Mouse (Mus musculus): ENCODE data around the gene Tcf23. TPM values are rescaled to one million over a fixed set of nuclear protein-coding genes. Genes with fewer than 3 reads are reported as not detected.

The Tcf23 gene
- polyA plus RNA-seq, 1 experiment from 2014 or later: not detected

- H3K27ac ChIP-seq: no peak overlapping the region
- ATAC-seq (ENCODE audit: low FRiP score, low read depth): no peak
- no peaks in the 10 kb centered on the region for H3K9me3 ChIP-seq
- H3K4me2 ChIP-seq (replicated peaks): no peak overlapping the region
- H3K4me1 ChIP-seq: peaks cover 19% of the 10 kb centered on the region
- H3K9ac ChIP-seq: no peak overlapping the region
- H3K27me3 ChIP-seq: peaks cover 2% of the 10 kb centered on the region; the same call in 1 of the 2 replicates
- 92% methylated on average over 2 of the region's 2 CpGs for WGBS
- peaks cover 45% of the 10 kb centered on the region for H3K36me3 ChIP-seq
- H3K4me3 ChIP-seq: no peak overlapping the region
Observed at GRCm38 (mm10) chr5:30950922-30951321, 17.5 kb upstream of the Tcf23 start.

DNA sequence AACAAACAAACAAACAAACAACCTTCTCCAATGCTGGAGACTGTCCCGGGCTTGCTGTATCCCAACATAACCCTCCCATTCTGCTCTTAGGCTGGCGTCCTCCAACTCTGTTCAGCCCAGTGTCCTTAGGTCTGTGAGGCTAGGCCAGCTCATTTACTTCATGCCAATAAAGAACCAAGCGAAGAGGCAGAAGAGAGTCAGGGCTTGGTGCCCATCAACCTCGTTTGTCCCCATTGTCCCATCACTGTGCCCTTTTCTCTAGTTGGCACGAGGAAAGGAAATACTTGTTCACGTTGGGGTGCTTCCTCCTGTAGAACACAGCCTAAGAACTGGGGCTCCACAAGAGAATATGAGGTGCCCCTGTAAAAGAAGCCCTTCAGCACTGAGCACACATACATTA is 16.8 kb upstream of the Tcf23 start:
- 86% methylated on average over 6 of the region's 6 CpGs for WGBS
- Histone ChIP-seq H3K4me1 (peaks cover 19% of the 10 kb centered on the region), H3K4me3 (no peak overlapping the region), H3K27ac (no peak overlapping the region), H3K9me3 (no peaks in the 10 kb centered on the region), H3K36me3 (peaks cover 48% of the 10 kb centered on the region), H3K9ac (no peak overlapping the region), H3K4me2 (replicated peaks) (no peak overlapping the region), H3K27me3 (no peaks in the 10 kb centered on the region)
- no peak for ATAC-seq (ENCODE audit: low FRiP score, low read depth)

DNA sequence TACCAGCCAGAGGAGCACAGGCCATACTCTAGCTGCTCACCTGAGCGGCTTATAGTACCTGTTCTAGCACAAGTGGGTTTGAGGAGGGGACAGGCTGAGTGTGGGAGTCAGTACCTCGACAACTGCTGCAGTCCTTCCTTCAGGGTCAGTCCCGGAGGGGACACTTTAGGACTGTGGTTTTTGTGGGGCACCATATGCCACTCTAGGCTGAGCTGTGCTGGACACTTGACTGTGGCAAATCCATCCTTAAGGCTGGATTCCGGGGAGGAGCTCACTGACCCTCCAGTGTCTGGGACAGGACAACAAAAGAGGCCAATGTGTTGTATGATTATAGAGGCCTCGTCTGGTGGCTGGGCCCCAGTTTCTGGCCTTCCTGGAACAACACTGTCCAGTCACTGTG is 15.9 kb upstream of the Tcf23 start:
- Histone ChIP-seq H3K4me3 (no peak overlapping the region), H3K4me2 (replicated peaks) (no peak overlapping the region), H3K36me3 (peaks cover 53% of the 10 kb centered on the region), H3K27me3 (no peaks in the 10 kb centered on the region), H3K27ac (no peak overlapping the region; the same call in 1 of the 2 replicates), H3K4me1 (peaks cover 22% of the 10 kb centered on the region), H3K9ac (no peak overlapping the region), H3K9me3 (no peaks in the 10 kb centered on the region)
- ATAC-seq (ENCODE audit: low FRiP score, low read depth): no peak
- 90% methylated on average over 5 of the region's 5 CpGs for WGBS

DNA sequence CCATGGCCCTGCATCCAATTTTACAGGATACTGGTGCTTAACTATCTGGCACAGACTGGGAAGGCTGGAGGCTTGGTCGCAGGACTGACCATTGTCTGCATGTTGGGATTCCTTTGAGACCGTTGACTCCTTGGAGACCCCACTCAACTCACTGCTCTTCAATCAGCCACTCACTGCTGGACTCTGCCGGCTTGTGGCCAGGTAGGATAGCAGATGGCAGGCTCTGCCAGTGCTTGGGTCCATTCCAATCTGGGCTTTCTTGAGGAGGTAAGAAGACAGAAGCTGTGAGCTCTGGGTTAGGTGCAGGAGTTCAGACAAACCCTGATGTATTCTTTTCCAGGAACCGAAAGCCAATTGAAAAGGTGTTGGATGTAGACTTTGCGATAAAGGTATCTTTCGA is 14.4 kb upstream of the Tcf23 start:
- H3K27me3 ChIP-seq: no peaks in the 10 kb centered on the region
- 96% methylated on average over 6 of the region's 6 CpGs for WGBS
- H3K4me1 ChIP-seq: peaks cover 32% of the 10 kb centered on the region
- no peak overlapping the region for H3K27ac ChIP-seq
- H3K9ac ChIP-seq: no peak overlapping the region
- peaks cover 67% of the 10 kb centered on the region for H3K36me3 ChIP-seq
- no peak overlapping the region for H3K4me3 ChIP-seq
- ATAC-seq (ENCODE audit: low FRiP score, low read depth): no peak
- no peak overlapping the region for H3K4me2 ChIP-seq (replicated peaks)
- no peaks in the 10 kb centered on the region for H3K9me3 ChIP-seq

DNA sequence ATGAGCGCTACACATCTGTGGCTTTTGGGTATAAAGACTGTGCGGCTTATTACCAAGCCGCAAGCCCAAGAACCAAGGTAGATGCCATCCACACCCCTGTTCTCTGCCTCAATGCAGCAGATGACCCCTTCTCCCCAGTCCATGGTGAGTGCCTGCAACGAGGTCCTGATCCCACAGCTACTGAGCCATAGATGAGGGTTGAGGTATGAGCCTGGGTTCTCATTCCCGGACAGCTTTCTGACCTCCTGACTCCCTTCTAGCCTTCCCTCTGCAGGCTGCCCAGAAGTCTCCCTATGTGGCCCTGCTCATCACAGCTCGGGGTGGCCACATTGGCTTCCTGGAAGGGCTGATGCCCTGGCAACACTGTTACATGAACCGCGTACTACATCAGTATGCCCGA is 13.9 kb upstream of the Tcf23 start:
- H3K36me3 ChIP-seq: peaks cover 67% of the 10 kb centered on the region

DNA sequence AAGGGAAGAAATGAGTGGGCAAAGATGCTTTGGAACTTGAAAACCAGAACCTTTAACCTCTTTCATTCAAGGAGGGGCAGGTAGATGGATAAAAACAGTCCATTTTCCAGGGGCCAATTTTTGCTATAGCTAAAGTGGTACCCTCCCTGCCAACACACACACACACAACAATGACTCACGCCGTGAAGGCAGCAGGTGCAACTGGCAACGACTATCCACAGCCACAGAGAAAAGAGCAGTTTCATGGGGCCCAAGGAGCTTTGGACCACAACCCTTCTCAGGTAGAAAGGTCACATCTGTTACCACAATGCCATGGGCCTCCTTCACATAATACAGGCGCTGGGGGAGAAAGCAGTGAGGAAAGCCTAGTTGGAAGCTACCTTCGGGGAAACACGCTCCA is 12.7 kb upstream of the Tcf23 start:
- Histone ChIP-seq H3K27me3 (no peaks in the 10 kb centered on the region), H3K4me3 (no peak overlapping the region; the same call in 1 of the 2 replicates), H3K9me3 (no peaks in the 10 kb centered on the region), H3K9ac (no peak overlapping the region), H3K36me3 (peaks cover 67% of the 10 kb centered on the region), H3K27ac (no peak overlapping the region), H3K4me1 (peaks cover 24% of the 10 kb centered on the region), H3K4me2 (replicated peaks) (no peak overlapping the region)
- WGBS: 97% methylated on average over 6 of the region's 6 CpGs
- no peak for ATAC-seq (ENCODE audit: low FRiP score, low read depth)

More for the DNA sequence above, 13.9 kb upstream of the Tcf23 start:
- peaks cover 32% of the 10 kb centered on the region for H3K4me1 ChIP-seq
- ATAC-seq (ENCODE audit: low FRiP score, low read depth): no peak
- H3K4me3 ChIP-seq: no peak overlapping the region
- WGBS: 93% methylated on average over 9 of the region's 9 CpGs
- H3K27ac ChIP-seq: no peak overlapping the region
- no peak overlapping the region for H3K4me2 ChIP-seq (replicated peaks)
- no peak overlapping the region for H3K9ac ChIP-seq
- H3K27me3 ChIP-seq: no peaks in the 10 kb centered on the region
- no peaks in the 10 kb centered on the region for H3K9me3 ChIP-seq

DNA sequence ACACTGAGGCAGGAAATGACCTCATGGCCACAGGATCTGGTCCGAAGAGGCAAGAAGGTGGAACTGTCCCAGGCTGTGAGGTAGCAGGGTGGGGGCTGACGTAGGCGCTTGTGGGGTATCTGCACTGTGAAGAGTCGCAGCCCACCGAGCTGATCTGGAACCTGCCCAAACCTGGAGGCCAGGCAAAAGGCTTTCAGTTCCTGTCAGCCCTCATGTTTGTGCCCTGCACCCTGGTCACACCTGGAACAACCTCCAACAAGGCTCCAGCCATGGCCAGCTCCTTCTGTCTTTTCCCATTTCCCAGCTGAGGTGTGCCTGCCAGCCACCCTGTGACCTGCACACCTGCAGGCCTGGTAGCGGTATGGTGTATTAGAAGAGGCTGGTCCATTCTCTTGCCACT is 10.6 kb upstream of the Tcf23 start:
- WGBS: 96% methylated on average over 6 of the region's 6 CpGs
- Histone ChIP-seq H3K27me3 (no peaks in the 10 kb centered on the region), H3K4me3 (peak overlapping the region; percentile 84), H3K4me1 (peaks cover 24% of the 10 kb centered on the region), H3K27ac (no peak overlapping the region), H3K36me3 (peaks cover 52% of the 10 kb centered on the region), H3K9ac (peak overlapping the region; percentile 19; the same call in 1 of the 2 replicates), H3K4me2 (replicated peaks) (peak overlapping the region; percentile 92; the same call in 1 of the 2 replicates), H3K9me3 (no peaks in the 10 kb centered on the region)
- no peak for ATAC-seq (ENCODE audit: low FRiP score, low read depth)

GRCm38 (mm10) chr5:30959198-30959854 is 9.1 kb upstream of the Tcf23 start:
- Histone ChIP-seq H3K27ac (peak overlapping the region; percentile 91; the same call in 1 of the 2 replicates), H3K36me3 (peaks cover 37% of the 10 kb centered on the region), H3K4me2 (replicated peaks) (peak overlapping the region; percentile 92), H3K27me3 (peaks cover 4% of the 10 kb centered on the region; the same call in 1 of the 2 replicates), H3K9me3 (no peaks in the 10 kb centered on the region), H3K4me3 (peak overlapping the region; percentile 84), H3K9ac (peak overlapping the region; percentile 94), H3K4me1 (peaks cover 24% of the 10 kb centered on the region)
- WGBS: 33% methylated on average over 19 of the region's 19 CpGs
- no peak for ATAC-seq (ENCODE audit: low FRiP score, low read depth)

DNA sequence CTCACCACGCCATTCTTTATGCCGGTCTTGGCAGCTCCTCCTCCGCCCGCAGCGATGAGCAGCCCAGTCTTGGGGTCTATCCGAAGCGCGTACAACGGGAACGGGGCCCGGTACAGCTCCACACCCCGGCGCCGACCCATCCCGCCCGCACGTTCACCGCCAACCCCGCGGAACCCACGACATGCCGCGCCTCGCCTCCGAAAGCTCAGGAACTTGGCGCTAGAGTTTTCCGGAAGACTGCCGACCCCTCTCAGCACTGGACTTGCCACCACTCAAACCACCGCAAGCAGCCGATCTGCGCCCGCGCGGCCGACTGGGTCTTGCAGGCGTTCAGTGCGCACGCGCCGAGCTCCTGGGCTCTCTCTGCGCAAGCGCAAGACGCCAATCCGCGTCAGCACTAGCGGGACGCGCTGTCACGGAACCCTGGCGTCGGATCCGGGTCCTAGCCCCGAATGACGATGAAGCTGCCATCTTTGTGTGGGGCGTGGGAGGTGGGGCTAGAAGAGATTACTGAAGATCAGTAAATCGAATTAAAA is 8.4 kb upstream of the Tcf23 start, which contains the start of gene Preb:
Gene Preb (minus strand): TSS at position 396 of the 536 bp plus-strand sequence.
- H3K4me1 ChIP-seq: peaks cover 24% of the 10 kb centered on the region
- H3K9ac ChIP-seq: peak within 1 kb of the TSS; percentile 94
- H3K4me2 ChIP-seq (replicated peaks): peak within 1 kb of the TSS; percentile 92
- no peaks in the 10 kb centered on the region for H3K9me3 ChIP-seq
- H3K36me3 ChIP-seq: peaks cover 30% of the 10 kb centered on the region
- ATAC-seq (ENCODE audit: low FRiP score, low read depth): peak; percentile 96
- under 1% methylated on average over 56 of the region's 56 CpGs for WGBS
- peaks cover 4% of the 10 kb centered on the region; the same call in 1 of the 2 replicates for H3K27me3 ChIP-seq
- H3K4me3 ChIP-seq: peak within 1 kb of the TSS; percentile 84
- peak within 1 kb of the TSS; percentile 91 for H3K27ac ChIP-seq

- no peak overlapping the region for H3K27ac ChIP-seq
- WGBS: 91% methylated on average over 2 of the region's 2 CpGs
- peaks cover 24% of the 10 kb centered on the region for H3K4me1 ChIP-seq
- no peak overlapping the region; the same call in 1 of the 2 replicates for H3K9ac ChIP-seq
- no peak for ATAC-seq (ENCODE audit: low FRiP score, low read depth)
- peak overlapping the region; percentile 84 for H3K4me3 ChIP-seq
- peaks cover 4% of the 10 kb centered on the region; the same call in 1 of the 2 replicates for H3K27me3 ChIP-seq
- peak overlapping the region; percentile 92 for H3K4me2 ChIP-seq (replicated peaks)
- no peaks in the 10 kb centered on the region for H3K9me3 ChIP-seq
- peaks cover 23% of the 10 kb centered on the region for H3K36me3 ChIP-seq
Observed at GRCm38 (mm10) chr5:30960814-30961213, 7.6 kb upstream of the Tcf23 start.

DNA sequence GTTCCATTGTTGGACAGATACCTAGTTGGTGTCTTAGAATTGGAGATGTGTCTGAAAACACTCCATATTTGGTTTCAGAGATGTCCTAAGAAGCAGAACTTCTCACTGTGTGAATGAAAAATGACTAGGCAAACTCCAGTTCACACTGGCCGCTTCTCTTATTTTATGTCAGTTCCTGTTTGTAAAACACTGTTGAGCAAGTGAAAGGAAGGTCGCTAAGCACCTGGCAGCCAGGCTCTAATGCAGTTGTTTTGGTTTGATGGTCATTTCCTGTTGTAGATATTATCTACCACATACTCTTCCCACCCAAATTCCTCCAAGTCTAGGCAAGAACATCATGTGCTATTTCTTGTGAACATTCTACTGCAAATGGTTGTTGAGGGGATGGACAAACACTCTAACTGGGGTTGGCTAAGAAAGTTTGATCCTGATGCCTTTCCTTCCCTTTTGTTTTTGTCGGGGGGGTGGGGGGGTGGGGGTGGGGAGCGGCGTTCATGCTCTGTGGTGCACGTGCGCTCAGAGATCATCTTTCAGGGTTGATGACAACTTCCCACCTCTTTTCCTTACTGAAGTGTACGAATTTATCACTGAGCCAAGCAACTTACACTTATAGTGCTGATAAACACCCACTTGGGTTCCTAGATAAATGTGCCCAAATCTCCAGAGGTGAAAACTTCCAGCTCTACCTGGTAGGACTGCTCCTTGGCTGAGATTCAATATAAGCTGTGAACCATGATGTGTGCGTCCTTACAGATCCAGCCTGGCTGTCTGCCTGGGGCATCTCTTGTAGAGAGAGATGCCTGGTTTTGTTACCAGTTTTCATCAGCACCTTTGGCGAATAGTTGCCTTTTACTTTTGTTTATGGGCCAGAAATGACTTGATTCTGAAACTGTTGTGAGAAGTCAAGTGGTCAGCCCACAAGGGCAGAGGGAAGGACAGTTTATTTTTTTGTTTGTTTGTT is 6.6 kb upstream of the Tcf23 start:
- Histone ChIP-seq H3K27ac (no peak overlapping the region), H3K9ac (no peak overlapping the region), H3K4me2 (replicated peaks) (no peak overlapping the region), H3K4me1 (peaks cover 24% of the 10 kb centered on the region), H3K36me3 (peaks cover 19% of the 10 kb centered on the region), H3K27me3 (peaks cover 4% of the 10 kb centered on the region; the same call in 1 of the 2 replicates), H3K4me3 (no peak overlapping the region), H3K9me3 (no peaks in the 10 kb centered on the region)
- ATAC-seq (ENCODE audit: low FRiP score, low read depth): no peak
- WGBS: 75% methylated on average over 10 of the region's 10 CpGs

DNA sequence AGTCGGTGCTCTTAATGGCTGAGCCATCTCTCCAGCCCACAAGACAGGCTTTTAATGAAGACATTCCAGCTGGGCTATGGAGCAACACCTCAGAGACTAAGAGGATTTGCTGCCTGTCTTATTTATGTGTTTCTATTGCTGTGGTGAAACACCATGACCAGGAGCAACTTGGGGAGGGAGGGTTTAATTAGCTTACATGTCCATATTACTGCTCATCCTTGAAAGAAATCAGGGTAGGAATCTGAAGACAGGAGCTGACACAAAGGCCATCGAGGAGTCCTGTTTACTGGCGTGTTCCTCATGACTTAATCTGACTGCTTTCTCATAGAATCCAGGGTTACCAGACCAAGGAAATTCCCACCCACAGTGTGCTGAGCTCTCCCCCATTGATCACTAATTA is 4.5 kb upstream of the Tcf23 start:
- Histone ChIP-seq H3K9me3 (no peaks in the 10 kb centered on the region), H3K4me2 (replicated peaks) (no peak overlapping the region), H3K27me3 (peaks cover 4% of the 10 kb centered on the region; the same call in 1 of the 2 replicates), H3K27ac (no peak overlapping the region), H3K36me3 (peaks cover under 1% of the 10 kb centered on the region; the same call in 1 of the 2 replicates), H3K4me3 (no peak overlapping the region), H3K9ac (no peak overlapping the region), H3K4me1 (peaks cover 7% of the 10 kb centered on the region)
- no peak for ATAC-seq (ENCODE audit: low FRiP score, low read depth)
- 73% methylated on average over 3 of the region's 3 CpGs for WGBS
